Mouse (Mus musculus): Measurements from ENCODE around the gene Vmn1r61. TPM values are rescaled to one million over a fixed set of nuclear protein-coding genes. Genes with fewer than 3 reads are reported as not detected.

Gene Vmn1r61
- total RNA-seq (2012; rRNA removed) (not detected in 2 replicates), total RNA-seq (2014; rRNA removed) (not detected in 2 replicates), polyA plus RNA-seq (2012; ENCODE audit: insufficient read length, low read depth) (not detected in 2 replicates)

DNA sequence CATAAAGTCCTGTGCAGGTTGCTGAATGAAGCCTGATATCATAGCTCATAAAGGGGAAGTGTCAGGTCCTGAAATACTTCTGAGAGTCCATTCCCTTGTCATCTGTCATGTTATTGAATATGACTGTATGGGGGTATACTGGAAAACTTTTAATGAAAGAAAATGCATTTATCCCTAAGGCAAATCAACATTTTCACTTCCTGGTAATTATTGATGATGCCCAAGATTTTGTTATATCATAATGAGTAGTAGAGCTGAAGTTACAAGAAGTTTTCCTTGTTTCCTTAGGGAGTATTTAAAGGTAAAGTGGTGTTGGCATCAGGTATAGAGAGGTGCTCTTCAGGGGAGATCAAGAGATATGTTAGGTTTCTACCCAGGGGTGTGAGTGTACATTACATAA, at the start of gene Vmn1r61:
Gene Vmn1r61 (minus strand): TSS at position 101 of the 400 bp plus-strand sequence.
- TF ChIP-seq CTCF (conservative IDR thresholded peaks at IDR 0.05 in 1 of 2, IDR thresholded peaks at IDR 0.05 in 1 of 2; ENCODE audit: low read depth in 2 of 2, low read length in 2 of 2) = no peak
- TF ChIP-seq NRF1 (IDR thresholded peaks at IDR 0.05; ENCODE audit: low read depth, low read length) = no peak
- no peak for TF ChIP-seq JUND (conservative IDR thresholded peaks at IDR 0.05; ENCODE audit: low read depth, low read length)
- TF ChIP-seq MAFK (IDR thresholded peaks at IDR 0.05; ENCODE audit: insufficient replicate concordance, low read length) = no peak
- TF ChIP-seq USF2 (conservative IDR thresholded peaks at IDR 0.05; ENCODE audit: low read depth, low read length) = no peak
- TF ChIP-seq GABPA (IDR thresholded peaks at IDR 0.05; ENCODE audit: insufficient replicate concordance, low read depth, low read length) = no peak
- TF ChIP-seq SMC3 (IDR thresholded peaks at IDR 0.05; ENCODE audit: low read depth, low read length) = no peak
- no peak for TF ChIP-seq CHD1 (IDR thresholded peaks at IDR 0.05; ENCODE audit: low read depth, low read length)
- TF ChIP-seq E2F4 (IDR thresholded peaks at IDR 0.05; ENCODE audit: insufficient replicate concordance, low read depth, low read length) = no peak
- TF ChIP-seq ZC3H11A (IDR thresholded peaks at IDR 0.05; ENCODE audit: low read depth, low read length) = no peak
- TF ChIP-seq ZKSCAN1 (IDR thresholded peaks at IDR 0.05; ENCODE audit: borderline replicate concordance, low read depth, low read length) = no peak
- TF ChIP-seq TBP (conservative IDR thresholded peaks at IDR 0.05; ENCODE audit: low read depth, low read length) = no peak
- TF ChIP-seq HCFC1 (IDR thresholded peaks at IDR 0.05; ENCODE audit: low read depth, low read length) = no peak
- no peak for TF ChIP-seq BHLHE40 (IDR thresholded peaks at IDR 0.05; ENCODE audit: low read depth, low read length)
- TF ChIP-seq UBTF (IDR thresholded peaks at IDR 0.05; ENCODE audit: low read depth, low read length) = no peak
- Histone ChIP-seq H3K9ac (ENCODE audit: insufficient read depth, low read depth) (no peak within 1 kb of the TSS), H3K79me2 (replicated peaks; ENCODE audit: control insufficient read depth, extremely low read depth, insufficient read depth, poor library complexity, severe bottlenecking) (no peaks in the 10 kb centered on the region), H3K4me3 (replicated peaks in 1 of 3; ENCODE audit: low read depth in 2 of 3, low read length in 2 of 3, poor library complexity in 1 of 3) (no peak within 1 kb of the TSS), H3K36me3 (replicated peaks in 1 of 2; ENCODE audit: control insufficient read depth in 1 of 2, insufficient read depth in 1 of 2, low read length in 1 of 2) (no peaks in the 10 kb centered on the region), H3K27ac (ENCODE audit: insufficient read depth, low read depth) (no peak within 1 kb of the TSS), H3K9me3 (replicated peaks; ENCODE audit: low read length) (peaks cover 2% of the 10 kb centered on the region), H3K27me3 (replicated peaks) (no peaks in the 10 kb centered on the region), H3K4me2 (ENCODE audit: insufficient read depth, low read depth, poor library complexity, severe bottlenecking) (no peak within 1 kb of the TSS), H3K4me1 (ENCODE audit: control insufficient read depth in 1 of 2, insufficient read depth in 2 of 2) (no peaks in the 10 kb centered on the region)
- dilution Hi-C loops (cut with MboI; ENCODE audit: extremely low pct_ligation_motif_present, extremely low pct_unique_long_range_greater_than_20kb, low sequenced_read_pairs) = no loop called here
- in situ Hi-C loops (cut with MboI; ENCODE audit: low pct_ligation_motif_present, low pct_unique_long_range_greater_than_20kb, low sequenced_read_pairs) = no loop called here
- DNase-seq (ENCODE audit: extremely low read depth) = no peak

Other genes starting within 250 kb of the Vmn1r61 start
- gene Vmn1r58, start 199.9 kb downstream of the Vmn1r61 start, total RNA-seq (2012; rRNA removed) = not detected in 2 replicates
- not detected in 2 replicates for gene Vmn1r58, start 199.9 kb downstream of the Vmn1r61 start, total RNA-seq (2014; rRNA removed)
- not detected in 2 replicates for gene Vmn1r58, start 199.9 kb downstream of the Vmn1r61 start, polyA plus RNA-seq (2012; ENCODE audit: insufficient read length, low read depth)
- gene Vmn1r59, start 156.5 kb downstream of the Vmn1r61 start, total RNA-seq (2012; rRNA removed) = not detected in 2 replicates
- not detected in 2 replicates for gene Vmn1r59, start 156.5 kb downstream of the Vmn1r61 start, total RNA-seq (2014; rRNA removed)
- gene Vmn1r59, start 156.5 kb downstream of the Vmn1r61 start, polyA plus RNA-seq (2012; ENCODE audit: insufficient read length, low read depth) = not detected in 2 replicates
- gene Vmn2r28, start 119.3 kb downstream of the Vmn1r61 start, total RNA-seq (2012; rRNA removed) = not detected in 2 replicates
- gene Vmn2r28, start 119.3 kb downstream of the Vmn1r61 start, total RNA-seq (2014; rRNA removed) = not detected in 2 replicates
- gene Vmn2r28, start 119.3 kb downstream of the Vmn1r61 start, polyA plus RNA-seq (2012; ENCODE audit: insufficient read length, low read depth) = not detected in 2 replicates
- not detected in 2 replicates for gene Vmn1r60, start 66.0 kb downstream of the Vmn1r61 start, total RNA-seq (2012; rRNA removed)
- gene Vmn1r60, start 66.0 kb downstream of the Vmn1r61 start, total RNA-seq (2014; rRNA removed) = not detected in 2 replicates
- gene Vmn1r60, start 66.0 kb downstream of the Vmn1r61 start, polyA plus RNA-seq (2012; ENCODE audit: insufficient read length, low read depth) = not detected in 2 replicates
- gene Vmn1r62, start 60.3 kb upstream of the Vmn1r61 start, total RNA-seq (2012; rRNA removed) = not detected in 2 replicates
- gene Vmn1r62, start 60.3 kb upstream of the Vmn1r61 start, total RNA-seq (2014; rRNA removed) = not detected in 2 replicates
- gene Vmn1r62, start 60.3 kb upstream of the Vmn1r61 start, polyA plus RNA-seq (2012; ENCODE audit: insufficient read length, low read depth) = not detected in 2 replicates
- not detected in 2 replicates for gene Vmn1r63, start 192.2 kb upstream of the Vmn1r61 start, total RNA-seq (2012; rRNA removed)
- gene Vmn1r63, start 192.2 kb upstream of the Vmn1r61 start, total RNA-seq (2014; rRNA removed) = not detected in 2 replicates
- not detected in 2 replicates for gene Vmn1r63, start 192.2 kb upstream of the Vmn1r61 start, polyA plus RNA-seq (2012; ENCODE audit: insufficient read length, low read depth)